Mouse (Mus musculus) erythroblast, adult 5-6 weeks (primary cell): ENCODE results near the gene Tead3. TPM values are rescaled to one million over a fixed set of nuclear protein-coding genes. Genes with fewer than 3 reads are reported as not detected.

ENCODE experiments used
- ATAC-seq: replicated peaks from 2 replicates; pipeline ENCODE4 v1.8.0; 2016; ENCODE audit warnings: moderate number of reproducible peaks, mild to moderate bottlenecking, moderate TSS enrichment, inconsistent platforms; ENCODE audit not compliant: poor library complexity, low FRiP score, severe bottlenecking
- total RNA-seq, 2 experiments: library from RNA; stranded (forward) in 1 of 2; stranded (reverse) in 1 of 2; fragments of 150-400 nt in 1 of 2; fragments of 200-764, 138-1000 nt in 1 of 2; gene quantifications; 2 replicates each; pipeline versions ENCODE4 v1.2.3 to v1.2.4; 2015 to 2017; ENCODE audit warnings: low replicate concordance in 2 of 2

Tead3 gene
- total RNA-seq, 2 experiments from 2014 or later, result not detected

DNA sequence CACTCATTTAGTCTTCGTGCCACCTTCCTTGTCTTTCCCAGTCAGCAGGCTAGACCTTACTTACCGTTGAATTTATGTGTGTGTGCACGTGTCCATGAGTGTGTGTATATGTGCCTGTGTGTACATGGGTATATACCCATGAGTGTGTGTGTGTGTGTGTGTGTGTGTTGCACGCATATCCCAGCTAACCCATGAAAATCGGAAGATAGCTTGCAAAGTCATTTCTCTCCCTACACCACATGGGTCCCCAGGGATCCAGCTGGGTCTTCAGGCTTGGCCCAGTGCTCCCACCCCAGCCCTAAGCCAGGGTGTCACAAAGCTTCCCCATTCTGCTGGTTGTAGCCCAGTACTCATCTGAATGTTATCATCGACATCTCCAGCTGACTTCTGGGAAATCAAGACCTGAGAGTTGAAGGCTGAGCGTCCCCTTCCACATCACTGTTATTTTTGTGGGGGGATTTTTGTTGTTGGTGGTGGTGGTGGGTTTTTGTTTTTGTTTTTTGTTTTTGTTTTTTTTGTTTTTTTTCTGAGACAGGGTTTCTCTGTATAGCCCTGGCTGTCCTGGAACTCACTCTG is 68.7 kb downstream of the Tead3 start:
- ATAC-seq, result no peak

Other genes with a start within 250 kb of the Tead3 start
- not detected in 2 replicates for gene Scube3, start 208.7 kb downstream of the Tead3 start, total RNA-seq (2015; ENCODE audit: low replicate concordance)
- not detected in 2 replicates for gene Scube3, start 208.7 kb downstream of the Tead3 start, total RNA-seq (2017; ENCODE audit: low replicate concordance)
- gene Zfp523, start 173.7 kb downstream of the Tead3 start, total RNA-seq (2015; ENCODE audit: low replicate concordance), result 1.5 and 2.3 TPM in 2 replicates
- 2.1 and 2.5 TPM in 2 replicates for gene Zfp523, start 173.7 kb downstream of the Tead3 start, total RNA-seq (2017; ENCODE audit: low replicate concordance)
- gene Def6, start 143.0 kb downstream of the Tead3 start, total RNA-seq (2015; ENCODE audit: low replicate concordance), result 7.5 and 12.9 TPM in 2 replicates
- gene Def6, start 143.0 kb downstream of the Tead3 start, total RNA-seq (2017; ENCODE audit: low replicate concordance), result 21.9 and 28.0 TPM in 2 replicates
- 0.21 and 0.77 TPM in 2 replicates for gene Ppard, start 118.1 kb downstream of the Tead3 start, total RNA-seq (2015; ENCODE audit: low replicate concordance)
- 0.94 TPM in 1 of 2 replicates, not detected in the other for gene Ppard, start 118.1 kb downstream of the Tead3 start, total RNA-seq (2017; ENCODE audit: low replicate concordance)
- 23.1 TPM in 1 of 2 replicates, not detected in the other for gene Fance, start 37.3 kb downstream of the Tead3 start, total RNA-seq (2015; ENCODE audit: low replicate concordance)
- gene Fance, start 37.3 kb downstream of the Tead3 start, total RNA-seq (2017; ENCODE audit: low replicate concordance), result 0.68 and 8.4 TPM in 2 replicates
- gene Rpl10a, start 22.3 kb downstream of the Tead3 start, total RNA-seq (2015; ENCODE audit: low replicate concordance), result 515 and 525 TPM in 2 replicates
- 92.4 and 200 TPM in 2 replicates for gene Rpl10a, start 22.3 kb downstream of the Tead3 start, total RNA-seq (2017; ENCODE audit: low replicate concordance)
- gene Tulp1, start 14.4 kb upstream of the Tead3 start, total RNA-seq (2015; ENCODE audit: low replicate concordance), result not detected in 2 replicates
- gene Tulp1, start 14.4 kb upstream of the Tead3 start, total RNA-seq (2017; ENCODE audit: low replicate concordance), result 0.28 TPM in 1 of 2 replicates, not detected in the other
- gene Fkbp5, start 166.7 kb upstream of the Tead3 start, total RNA-seq (2015; ENCODE audit: low replicate concordance), result 3.7 and 6.7 TPM in 2 replicates
- 12.8 and 13.8 TPM in 2 replicates for gene Fkbp5, start 166.7 kb upstream of the Tead3 start, total RNA-seq (2017; ENCODE audit: low replicate concordance)
- gene Armc12, start 180.0 kb upstream of the Tead3 start, total RNA-seq (2015; ENCODE audit: low replicate concordance), result not detected in 2 replicates
- gene Armc12, start 180.0 kb upstream of the Tead3 start, total RNA-seq (2017; ENCODE audit: low replicate concordance), result not detected in 2 replicates
- not detected in 2 replicates for gene Clpsl2, start 198.6 kb upstream of the Tead3 start, total RNA-seq (2015; ENCODE audit: low replicate concordance)
- gene Clpsl2, start 198.6 kb upstream of the Tead3 start, total RNA-seq (2017; ENCODE audit: low replicate concordance), result not detected in 2 replicates
- gene Clps, start 209.9 kb upstream of the Tead3 start, total RNA-seq (2015; ENCODE audit: low replicate concordance), result not detected in 2 replicates
- gene Clps, start 209.9 kb upstream of the Tead3 start, total RNA-seq (2017; ENCODE audit: low replicate concordance), result not detected in 2 replicates
- gene Lhfpl5, start 224.8 kb upstream of the Tead3 start, total RNA-seq (2015; ENCODE audit: low replicate concordance), result not detected in 2 replicates
- not detected in 2 replicates for gene Lhfpl5, start 224.8 kb upstream of the Tead3 start, total RNA-seq (2017; ENCODE audit: low replicate concordance)